Mouse (Mus musculus): ENCODE results near the gene Meox1.

- TF ChIP-seq POLR2A (IDR thresholded peaks at IDR 0.05; ENCODE audit: insufficient read depth, low read depth, low read length), result no peak
- no peak for TF ChIP-seq CTCF (IDR thresholded peaks at IDR 0.05; ENCODE audit: insufficient read depth, low read depth, low read length)
Observed at GRCm38 (mm10) chr11:101916772-101917171, 22.6 kb upstream of the Meox1 start.

Measured in olfactory bulb, adult 2 months (tissue).